Mouse (Mus musculus) CD4-positive, CD25-positive, alpha-beta regulatory T cell, adult 2 months (primary cell): Measurements from ENCODE around the gene Slc25a26.

Experiments used
- DNase-seq: peaks from one replicate; pipeline ENCODE4 v3.0.0-alpha.2; 2012; ENCODE audit warnings: low read depth, low spot score

Gene Slc25a26

DNA sequence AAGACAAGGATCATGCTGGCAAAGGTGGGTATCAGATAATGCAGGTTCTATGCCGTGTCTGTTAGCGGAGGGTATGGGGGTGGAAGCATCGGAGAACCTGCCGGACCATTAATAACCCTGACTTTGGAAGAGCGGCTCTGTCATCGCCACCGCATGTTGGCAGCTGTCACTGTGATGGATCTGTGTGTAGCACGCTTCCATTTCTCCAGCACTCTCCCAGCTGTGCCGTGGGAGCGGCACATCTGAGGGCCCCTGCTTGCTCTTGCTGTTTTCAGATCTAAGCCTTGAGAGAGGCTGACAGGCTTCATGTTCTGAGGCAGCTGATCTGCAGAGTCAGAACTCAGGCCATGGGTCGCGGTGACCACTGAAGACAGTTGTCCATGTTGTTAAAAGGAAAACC, 98.3 kb downstream of the Slc25a26 start:
- no peak for DNase-seq

DNA sequence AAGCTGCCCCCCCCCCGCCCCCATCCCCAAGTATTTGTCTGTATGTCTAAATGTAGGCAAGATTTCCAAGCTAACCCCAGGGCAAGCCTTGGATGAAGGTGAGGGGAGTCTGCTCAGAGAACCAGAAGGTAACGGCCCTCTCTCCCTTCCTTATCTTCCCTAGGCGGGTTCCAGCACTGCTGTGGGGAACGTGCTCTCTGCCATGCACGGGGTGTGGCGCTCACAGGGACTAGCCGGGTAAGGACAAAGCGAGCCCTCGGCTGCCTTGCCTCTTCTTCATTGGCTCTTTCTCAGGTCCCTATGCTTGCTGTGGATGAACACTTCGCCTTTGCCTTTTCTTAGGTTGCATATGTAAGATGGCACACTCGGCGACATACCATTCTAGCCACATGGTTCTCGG, 98.9 kb downstream of the Slc25a26 start:
- peak; percentile 1 for DNase-seq

DNA sequence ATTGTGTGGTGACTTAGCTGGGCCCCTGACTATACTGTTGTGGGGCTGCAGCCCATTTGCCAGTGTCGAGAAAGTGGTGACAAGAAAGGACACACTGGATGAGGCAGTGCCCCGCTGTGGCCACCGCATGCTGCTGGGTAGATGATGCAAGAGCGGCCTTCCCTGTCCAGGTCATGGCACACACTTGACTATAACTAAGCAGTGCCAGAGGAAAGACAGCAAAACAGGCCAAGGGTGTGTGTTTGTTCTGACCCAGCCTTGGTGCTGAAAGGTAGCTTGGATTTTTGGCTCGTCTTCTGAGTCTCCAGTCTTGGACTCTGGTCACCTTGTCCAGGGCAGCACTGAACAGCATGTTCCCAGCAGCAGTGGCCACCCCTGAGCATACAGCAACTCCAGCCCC, 101.0 kb downstream of the Slc25a26 start:
- DNase-seq: peak; percentile 1

DNA sequence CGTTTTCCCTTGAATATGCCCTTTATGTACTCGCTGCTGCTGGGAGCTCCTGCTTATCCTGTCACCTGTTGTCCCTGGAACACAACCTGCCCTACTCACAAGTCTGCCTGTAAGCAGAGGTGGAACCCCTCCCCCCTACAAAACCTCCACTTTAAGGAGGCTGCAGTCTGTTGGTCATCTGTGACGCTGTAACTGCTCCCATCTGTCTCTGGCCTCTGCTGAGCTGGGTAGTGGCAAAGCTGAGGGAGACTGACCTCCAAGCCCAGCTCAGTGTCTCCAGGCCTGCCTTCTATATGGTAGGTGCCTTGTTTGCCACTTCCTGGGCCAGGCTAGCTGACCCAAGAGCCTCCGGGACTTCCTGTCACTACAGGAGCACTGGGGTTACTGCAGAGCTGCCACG, 101.7 kb downstream of the Slc25a26 start:
- DNase-seq: peak; percentile 7

DNA sequence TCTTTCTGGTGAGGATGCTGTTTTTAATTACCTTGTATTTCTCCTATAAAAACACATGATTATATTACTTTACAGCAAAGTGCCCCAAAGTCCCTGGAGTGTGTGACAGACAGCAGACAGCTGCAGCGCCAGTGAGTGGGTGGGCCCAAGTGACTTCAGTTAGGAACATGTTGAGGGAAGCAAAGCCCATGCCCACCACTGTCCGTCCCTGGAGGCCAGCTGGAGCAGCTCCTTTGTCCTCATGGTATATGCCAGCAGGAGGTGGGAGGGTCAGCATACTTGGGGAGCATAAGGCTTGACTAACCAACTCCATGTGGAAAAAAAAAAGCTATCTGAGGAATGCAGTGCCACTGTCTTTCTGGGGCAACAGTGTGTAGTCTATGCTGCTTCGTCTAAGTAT, 103.9 kb downstream of the Slc25a26 start:
- DNase-seq: no peak

DNA sequence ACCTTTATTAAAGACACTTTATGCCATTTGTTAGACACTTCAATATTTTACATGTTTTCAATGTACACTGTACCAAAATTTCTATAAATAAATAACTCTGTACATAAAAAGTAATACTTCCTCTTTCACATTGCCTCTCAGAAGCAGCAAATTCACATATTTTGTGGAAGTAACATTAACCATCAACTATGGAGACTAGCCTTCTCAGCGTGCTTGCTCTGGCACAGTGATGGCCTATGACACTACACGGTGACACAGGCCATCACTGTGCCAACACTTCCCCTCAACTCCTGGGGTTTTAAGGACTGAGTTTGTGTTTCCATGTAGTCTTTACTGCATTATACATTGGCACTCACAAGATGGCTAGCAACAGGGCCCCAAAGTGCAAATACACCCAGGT, 104.4 kb downstream of the Slc25a26 start:
- DNase-seq: no peak

DNA sequence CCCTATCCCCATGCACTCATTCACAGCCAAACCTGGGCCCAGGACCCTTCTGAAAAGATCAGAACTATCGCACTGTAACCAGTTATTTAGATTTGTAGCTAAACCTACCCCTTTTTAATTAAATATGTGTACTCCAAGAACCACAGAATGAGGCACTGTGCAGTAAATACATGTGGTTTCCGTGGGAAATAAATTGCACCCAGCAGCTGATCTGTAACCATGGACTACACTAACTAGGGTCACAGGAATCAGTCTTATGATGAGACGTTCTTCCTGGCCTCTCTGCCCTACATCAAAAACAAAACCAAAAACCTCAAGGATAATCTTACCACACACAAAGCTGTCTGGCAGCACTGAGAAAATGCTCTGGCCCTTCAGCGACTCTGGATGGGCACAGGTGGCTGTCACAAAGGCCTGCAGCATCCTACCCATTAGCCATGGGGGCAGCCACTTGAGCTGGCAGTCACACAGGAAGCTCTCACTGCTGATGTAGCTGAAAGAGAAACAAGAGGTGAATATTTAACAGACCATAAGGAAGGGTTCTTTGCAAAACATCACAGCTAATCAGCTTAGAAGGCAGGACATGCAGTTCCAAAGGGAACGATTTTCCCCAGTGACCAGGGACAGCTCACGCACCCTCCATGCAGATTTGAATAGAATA, 113.2 kb downstream of the Slc25a26 start:
- DNase-seq: no peak

DNA sequence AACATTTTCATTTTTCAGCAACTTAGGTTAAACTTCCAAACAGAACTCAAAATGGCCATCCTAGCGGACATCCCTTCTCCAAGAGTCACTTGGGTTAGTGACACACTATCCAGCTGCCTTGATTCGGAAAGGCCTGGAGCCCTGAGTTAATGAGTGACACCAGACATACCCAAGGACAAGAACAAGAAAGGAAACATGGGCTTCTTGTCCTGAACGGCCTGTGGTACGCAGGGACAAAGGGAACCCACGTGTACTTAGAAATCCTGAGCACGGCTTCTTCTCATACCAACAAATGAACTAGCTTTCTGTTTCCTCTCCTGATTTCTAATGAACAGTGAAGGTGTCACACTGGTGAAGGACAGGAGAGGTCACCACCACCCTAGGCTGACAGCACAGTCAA, 114.2 kb downstream of the Slc25a26 start:
- no peak for DNase-seq

DNA sequence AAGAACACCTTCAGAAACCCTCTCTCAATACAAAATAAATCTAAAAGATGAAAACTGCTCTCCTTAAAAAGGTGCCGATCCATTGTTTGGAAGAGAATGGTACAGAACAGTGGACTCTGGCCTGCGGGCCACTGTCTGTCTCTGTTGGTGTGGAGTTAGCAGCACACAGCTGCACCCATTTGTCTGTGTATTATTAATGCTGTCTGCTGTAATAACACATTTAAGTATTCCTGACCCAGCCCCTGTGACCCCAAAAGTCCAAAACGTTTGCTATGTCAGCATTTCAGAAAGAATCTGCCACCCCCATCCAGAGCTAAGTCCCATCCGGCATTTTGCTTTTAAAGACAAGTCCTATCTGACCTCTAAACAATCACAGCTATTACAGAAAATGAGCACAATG, 115.8 kb downstream of the Slc25a26 start:
- no peak for DNase-seq

DNA sequence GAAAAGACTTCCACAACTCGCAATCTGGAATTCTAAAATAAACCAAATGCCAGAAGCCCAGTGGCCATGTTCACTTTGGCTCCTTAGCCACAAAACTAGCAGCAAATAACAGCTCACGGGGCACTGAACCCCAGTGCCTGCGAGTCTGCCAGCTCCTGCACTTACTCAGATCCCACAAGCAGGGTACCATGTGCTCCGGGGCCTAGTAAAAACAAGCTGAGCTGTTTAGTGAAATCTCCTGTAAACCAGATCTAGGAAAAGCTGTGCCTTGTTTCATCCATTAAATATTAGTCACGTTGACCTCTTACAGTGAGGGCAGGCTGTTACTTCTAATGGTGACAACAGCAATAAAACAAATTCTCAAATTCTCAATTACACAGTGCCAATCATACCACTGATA, 118.5 kb downstream of the Slc25a26 start:
- DNase-seq: no peak

DNA sequence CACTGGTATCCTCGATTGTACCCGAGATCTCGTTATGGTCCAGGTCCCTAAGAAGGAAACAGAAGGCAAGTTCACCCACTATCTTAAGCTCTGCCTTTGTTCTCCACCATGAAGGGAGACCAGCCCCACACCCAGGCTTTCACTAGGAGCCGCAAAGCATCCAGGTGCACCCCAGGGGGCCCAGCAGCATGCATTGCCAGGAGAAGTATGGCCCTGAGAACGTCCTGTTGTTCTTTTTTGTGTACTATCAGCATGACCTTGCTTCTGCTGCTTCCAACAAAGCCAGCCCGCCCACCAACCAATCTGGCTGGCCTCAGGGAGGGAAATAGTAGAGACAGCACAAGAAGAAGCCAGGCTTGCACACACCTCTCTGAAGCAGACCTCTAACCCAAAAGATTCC, 120.2 kb downstream of the Slc25a26 start:
- DNase-seq: no peak

DNA sequence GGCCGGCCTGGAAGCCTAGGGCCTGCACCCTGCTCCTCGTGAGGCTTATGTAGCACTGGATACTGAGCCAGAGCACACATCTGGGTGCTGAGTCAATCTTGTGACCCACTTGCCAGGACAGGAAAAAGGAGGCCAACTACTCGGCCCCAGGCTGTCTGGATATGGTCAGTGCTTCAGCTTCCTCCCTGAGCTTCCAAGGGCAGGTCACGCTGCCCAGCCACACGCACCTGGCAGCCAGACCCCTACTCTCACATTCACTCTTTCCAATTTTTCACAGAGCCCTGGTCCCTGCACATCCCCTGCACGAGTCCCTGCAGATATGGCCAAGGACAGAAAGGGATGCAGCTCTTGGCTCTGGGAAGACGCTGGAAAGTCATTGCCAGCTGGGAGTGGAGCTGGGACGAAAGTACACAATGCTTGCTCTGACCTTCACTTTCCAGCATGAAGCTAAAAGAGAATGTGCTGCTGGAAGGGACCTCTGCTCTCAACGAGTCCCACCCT, 120.7 kb downstream of the Slc25a26 start:
- DNase-seq: no peak

DNA sequence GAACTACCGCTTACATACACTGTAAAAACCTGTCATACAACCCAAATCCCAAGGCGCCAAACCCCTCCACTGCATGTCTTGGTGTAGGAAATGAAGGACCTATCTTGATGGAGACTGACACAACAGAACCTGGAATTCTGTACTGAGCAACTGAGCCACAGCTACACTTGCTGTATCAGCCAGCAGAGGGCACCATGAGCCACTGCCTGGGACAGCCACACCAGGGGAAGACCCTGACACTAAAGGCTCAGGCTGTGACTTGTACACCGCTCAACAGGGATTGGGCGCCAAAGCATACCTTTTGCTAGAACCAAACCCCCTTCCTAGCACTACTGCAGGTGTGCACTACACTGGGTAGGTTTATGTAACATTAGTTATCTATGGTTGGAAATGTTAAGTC, 122.9 kb downstream of the Slc25a26 start:
- DNase-seq: peak; percentile 81

DNA sequence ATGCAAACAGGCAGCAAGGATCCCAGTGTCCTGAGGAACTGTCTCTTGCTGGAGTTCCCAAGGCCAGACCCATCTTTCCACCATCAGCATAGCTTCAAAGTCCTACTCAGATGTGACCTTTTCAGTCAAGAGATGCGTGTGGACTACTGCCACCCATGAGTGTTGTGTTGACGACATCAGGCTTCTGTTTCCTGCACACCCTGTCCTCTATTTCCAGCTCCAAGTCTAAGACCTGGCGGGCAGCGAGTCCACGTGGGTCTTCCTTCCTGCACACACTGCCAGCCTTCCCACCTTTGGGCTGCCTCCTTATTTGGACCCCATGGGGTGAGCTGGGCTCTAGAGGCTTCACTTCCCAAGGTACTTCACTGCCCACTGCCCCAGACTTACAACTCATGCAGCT, 124.4 kb downstream of the Slc25a26 start:
- no peak for DNase-seq

DNA sequence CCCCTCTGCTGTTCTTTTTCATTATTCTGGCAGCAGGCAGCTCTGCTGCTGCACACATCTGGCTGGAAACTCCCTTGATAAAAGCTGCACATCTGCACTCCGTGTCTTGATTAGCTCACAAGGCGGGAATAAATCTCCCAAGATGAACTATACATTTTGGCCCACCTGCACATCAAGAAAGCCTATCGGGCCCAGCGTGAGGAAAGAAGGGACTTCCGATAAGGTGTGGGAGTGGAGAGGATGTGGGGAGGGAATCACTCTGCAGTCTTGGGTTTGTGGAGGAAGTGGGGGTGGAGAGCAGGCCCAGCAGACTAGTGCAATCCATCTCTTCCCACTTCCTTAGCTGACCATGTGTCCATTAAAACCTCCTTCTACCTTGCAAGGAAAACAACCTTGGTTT, 125.8 kb downstream of the Slc25a26 start:
- no peak for DNase-seq

DNA sequence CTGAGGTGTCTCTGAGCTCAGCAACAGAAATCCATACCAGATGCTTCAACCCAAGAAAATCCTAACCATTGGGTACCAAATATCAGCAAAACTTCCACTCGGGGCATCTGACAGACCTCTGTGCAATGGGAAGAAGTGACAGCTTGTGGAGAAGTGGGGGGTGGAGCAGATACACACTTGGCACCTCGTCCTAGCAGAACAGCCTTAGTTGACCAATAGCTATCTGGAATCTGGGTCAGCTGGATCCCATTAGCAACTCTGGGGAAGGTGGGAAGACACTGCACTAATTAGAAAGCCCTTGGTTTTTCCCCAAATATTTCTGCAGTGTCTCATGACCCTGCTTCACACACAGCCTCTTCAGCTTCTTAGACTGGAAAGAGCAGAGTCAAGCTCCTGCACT, 126.7 kb downstream of the Slc25a26 start:
- DNase-seq: no peak

DNA sequence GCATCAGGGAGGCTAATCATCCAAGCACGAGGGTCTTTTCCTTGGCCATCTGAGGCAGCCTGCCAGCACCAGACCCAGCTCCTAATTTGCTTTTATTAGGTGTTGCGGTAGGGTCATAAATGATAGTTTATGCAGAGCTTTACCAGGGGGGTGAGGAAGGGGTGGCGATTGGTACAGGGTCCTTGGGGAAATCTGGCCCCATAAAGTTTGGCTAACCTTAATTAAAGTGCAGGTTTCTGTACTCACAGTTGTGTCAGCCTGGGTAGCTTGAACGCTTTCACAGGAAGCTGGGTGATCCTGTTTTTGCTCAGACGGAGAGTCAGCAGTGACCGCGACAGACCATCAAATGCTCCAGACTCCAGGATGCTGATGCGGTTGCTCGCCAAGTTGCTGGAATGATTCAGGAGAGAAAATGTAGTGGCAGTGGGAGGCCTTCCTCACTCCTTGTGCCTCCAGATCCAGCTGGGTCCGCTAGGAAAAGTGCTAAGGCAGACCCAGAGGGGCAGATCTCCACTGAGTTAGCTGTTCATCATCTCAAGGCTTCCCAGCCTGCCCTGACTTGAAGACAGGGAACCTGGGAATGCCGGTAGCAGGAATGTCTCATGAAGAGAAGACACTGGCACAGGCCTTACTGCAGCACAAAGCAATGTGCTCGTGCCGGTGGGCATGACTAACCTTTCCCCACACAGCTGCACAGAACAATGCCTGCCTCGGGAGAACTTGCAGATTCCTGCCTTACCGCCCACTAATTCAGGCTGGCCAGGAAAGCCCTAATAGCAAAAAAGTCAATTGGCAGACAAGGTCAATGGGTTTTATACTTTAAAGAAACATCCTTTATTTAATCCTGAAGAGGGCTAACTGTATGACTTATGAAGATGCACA, 127.8 kb downstream of the Slc25a26 start:
- no peak for DNase-seq

DNA sequence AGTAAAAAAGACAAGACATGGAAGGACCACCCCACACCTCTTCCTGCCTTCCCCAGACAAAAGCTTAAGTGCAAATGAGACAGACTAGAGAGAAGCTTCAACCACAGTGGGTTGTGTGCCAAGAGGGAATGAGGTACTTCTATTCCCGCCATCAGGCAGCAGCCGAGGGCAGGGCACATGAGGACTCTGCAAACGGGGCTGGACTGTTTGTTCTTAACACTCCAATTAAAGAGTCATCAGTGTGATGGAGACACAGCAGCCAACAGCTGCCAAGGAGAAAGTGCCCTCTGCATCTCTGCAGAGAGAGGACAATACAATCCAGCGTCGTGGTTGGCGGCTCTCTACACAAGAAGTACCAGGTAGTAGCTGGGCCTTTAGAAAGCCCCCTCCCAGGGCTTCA, 128.7 kb downstream of the Slc25a26 start:
- no peak for DNase-seq

DNA sequence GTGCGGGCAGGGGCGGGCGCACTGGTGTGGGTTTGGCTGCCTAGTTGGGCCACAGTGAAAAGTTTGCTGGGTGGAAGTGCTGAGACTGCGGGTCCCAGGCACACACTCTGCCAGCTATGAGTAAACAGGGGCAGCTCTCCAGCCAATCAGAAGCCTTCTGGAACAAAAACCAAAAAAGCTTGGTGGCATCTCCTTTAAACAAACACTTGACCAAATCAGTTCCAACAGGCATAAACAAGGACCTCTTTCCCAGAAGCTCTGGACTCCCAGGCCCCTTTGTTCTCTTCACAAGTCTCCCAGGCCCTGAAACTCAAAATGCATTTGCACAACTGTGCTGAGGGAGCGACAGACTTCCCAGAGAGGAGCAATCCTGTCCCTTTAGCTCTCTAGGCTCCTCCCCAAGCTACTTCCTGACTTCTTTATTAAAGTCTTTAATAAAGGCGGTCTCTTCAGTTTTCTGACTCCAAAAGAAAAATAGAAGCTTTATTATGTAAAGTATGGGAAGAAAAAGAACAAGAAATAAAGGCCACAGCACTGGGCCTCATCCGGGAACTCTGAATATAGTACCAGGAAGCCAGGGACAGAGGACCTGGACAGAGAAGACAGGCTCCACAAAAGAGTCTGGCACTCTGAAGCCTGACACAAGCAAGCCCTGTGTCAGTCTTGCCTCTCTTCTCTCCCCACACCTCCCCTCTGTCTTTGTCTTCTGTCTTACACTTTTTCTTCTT, 131.1 kb downstream of the Slc25a26 start:
- DNase-seq: no peak

DNA sequence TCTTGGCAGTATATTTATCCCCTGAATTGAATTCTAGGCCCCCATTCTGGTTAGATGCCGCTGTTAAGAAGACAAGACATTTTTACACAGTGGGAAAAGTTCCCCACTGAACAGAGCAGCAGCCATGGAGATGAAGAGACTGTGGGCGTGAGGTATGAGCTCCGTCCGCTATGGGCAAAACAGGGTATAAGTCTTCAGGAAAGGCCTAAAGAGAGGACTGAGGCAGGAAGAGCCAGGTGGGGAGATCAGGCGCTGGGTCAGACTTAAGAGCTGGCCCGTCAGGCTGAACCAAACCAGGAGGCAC, 131.6 kb downstream of the Slc25a26 start:
- no peak for DNase-seq

DNA sequence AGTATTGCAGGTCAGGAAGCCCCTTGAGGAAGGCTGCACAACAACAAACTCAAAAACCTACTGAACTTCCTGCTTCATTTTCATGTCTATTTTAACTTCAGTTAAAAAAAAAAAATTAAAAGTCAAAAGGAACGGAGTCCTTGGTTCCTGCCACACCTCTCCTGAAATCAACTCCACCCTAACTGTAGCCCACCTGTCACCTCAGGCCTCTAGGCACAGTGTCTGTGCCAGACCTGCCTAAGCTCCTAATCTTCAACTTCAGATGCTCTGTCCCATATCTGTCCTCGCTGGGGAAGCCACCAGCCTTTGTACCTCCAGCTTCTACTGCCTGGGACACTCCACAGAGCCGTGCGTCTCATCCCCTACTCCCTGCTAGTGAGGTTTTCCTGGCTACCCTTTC, 134.1 kb downstream of the Slc25a26 start:
- DNase-seq: no peak

DNA sequence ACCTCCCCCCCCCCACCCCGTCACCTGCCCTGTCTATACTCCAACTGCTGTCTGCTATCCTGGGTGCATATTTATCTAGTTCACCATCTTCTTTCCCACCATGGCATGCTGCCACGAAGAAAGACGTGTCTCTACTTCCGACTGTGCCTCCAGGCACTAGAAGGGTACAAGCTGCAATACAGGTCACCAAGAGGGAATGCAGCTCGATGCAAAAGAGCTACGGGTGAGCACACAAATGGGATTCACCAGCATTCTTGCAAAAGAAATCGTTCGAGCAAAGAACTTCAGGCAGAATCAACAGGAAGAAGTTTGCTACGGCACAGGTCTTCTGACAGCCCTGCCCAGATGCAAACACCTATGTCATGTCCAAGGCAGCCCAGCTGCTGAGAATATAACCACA, 134.6 kb downstream of the Slc25a26 start:
- DNase-seq: peak; percentile 52

DNA sequence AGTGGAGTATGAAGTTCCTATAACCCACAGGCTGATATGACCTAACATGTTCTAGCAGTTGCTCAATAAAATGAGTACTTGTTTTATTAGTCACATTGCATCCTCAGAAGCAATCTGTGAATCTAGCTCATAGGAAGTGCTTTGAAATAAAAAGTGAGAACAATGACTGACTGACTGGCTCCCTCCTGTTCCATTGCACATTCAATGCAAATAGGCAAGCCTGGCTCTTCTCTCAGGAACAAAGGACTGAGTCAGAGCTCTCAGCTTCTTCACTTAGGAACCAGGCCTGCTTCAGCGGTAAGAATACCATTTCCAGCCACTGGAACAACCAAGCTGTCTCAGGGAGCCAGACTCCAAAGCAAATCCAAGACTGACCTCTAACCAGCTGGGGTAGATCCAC, 135.2 kb downstream of the Slc25a26 start:
- DNase-seq: peak; percentile 46
